Mouse (Mus musculus) kidney, embryonic 15.5 days (tissue): Measurements from ENCODE around the gene Med6. TPM values are rescaled to one million over a fixed set of nuclear protein-coding genes. Genes with fewer than 3 reads are reported as not detected.
"Not testable (repeated sequence)": the region's sequence is repeated elsewhere in the genome, so short reads cannot be mapped to it uniquely, and the experiment has no call there.

Experiments used
- ATAC-seq: fragments of 200-750 bp; cut with Nextera tagmentation; replicated peaks from 2 replicates; pipeline ENCODE4 v1.8.0; 2017; ENCODE audit warnings: moderate TSS enrichment; ENCODE audit not compliant: low FRiP score
- H3K27ac ChIP-seq: fragments of 300-500 bp; sonication (generic); 2 replicates; pipeline ENCODE4 v1.5.1; 2015; ENCODE audit warnings: mild to moderate bottlenecking, inconsistent platforms
- H3K27me3 ChIP-seq: fragments of 300-500 bp; sonication (generic); 2 replicates; pipeline ENCODE4 v1.6.1; 2015; ENCODE audit warnings: inconsistent platforms
- H3K36me3 ChIP-seq: fragments of 300-500 bp; sonication (generic); 2 replicates; pipeline ENCODE4 v1.6.1; 2015; ENCODE audit warnings: inconsistent platforms
- H3K4me1 ChIP-seq: fragments of 300-500 bp; sonication (generic); 2 replicates; pipeline ENCODE4 v1.6.1; 2015; ENCODE audit warnings: inconsistent platforms
- H3K4me2 ChIP-seq: fragments of 300-500 bp; sonication (generic); 2 replicates; pipeline ENCODE4 v1.6.1; 2015; ENCODE audit warnings: moderate library complexity, mild to moderate bottlenecking, inconsistent platforms
- H3K4me3 ChIP-seq: fragments of 300-500 bp; sonication (generic); replicated peaks from 2 replicates; pipeline ENCODE4 v1.5.1; 2015; ENCODE audit warnings: mild to moderate bottlenecking, inconsistent platforms
- H3K9ac ChIP-seq: fragments of 300-500 bp; sonication (generic); 2 replicates; pipeline ENCODE4 v1.6.1; 2015; ENCODE audit warnings: mild to moderate bottlenecking, inconsistent platforms
- H3K9me3 ChIP-seq: fragments of 300-500 bp; sonication (generic); replicated peaks from 2 replicates; pipeline ENCODE4 v1.6.1; 2016; ENCODE audit warnings: inconsistent platforms
- WGBS: fragments of 180-500 bp; shearing (Covaris S2); methylation state at CpG from one replicate; pipeline ENCODE4 v1.1.7; 2015; ENCODE audit warnings: mixed read lengths; 5-methylcytosine and 5-hydroxymethylcytosine counted together
- polyA plus RNA-seq: library from polyadenylated mRNA; unstranded; fragments of >200 nt; fragmentation: Nextera tagmentation; extraction: Ambion mirVana; gene quantifications from 2 replicates; pipeline ENCODE4 v1.2.1, GENCODE M21; 2015

Med6 gene
- polyA plus RNA-seq, 1 experiment from 2014 or later = 61.9 TPM

DNA sequence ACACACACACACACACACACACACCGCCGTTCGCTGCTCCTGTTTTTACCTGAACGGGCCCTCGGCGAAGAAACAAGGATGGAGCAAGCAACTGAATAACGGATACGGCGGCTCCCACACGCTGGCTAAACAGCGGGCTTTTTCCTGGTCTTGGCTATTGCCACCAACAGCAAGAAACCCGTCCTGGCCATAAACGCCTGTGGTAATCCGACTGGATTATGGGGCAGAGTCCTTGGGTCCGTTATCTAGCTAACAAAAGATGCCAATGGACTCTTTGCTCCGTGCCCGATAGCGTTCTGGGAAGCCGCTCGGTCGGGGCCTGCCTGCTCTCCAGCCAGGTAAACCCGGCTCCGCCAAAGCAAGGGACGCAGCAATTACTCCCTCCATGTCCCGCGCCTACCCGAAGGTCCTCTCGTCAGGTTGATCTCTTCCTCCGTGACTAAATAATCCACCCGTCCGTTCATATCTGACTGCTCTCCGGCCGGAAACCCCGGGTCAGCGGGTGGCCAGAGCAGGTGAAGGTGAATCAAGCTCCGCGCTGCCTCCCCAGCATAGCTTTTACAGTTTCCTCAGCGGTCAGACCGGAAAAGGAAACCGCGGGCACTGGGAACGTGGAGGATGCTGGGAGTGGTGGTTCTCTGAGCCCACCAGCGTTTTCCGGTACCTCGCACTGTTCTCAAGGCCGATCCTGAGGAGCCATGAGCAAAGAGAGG lies 62.3 kb downstream of the Med6 start, which contains the start of the genes Gm20498 and Synj2bp:
Gene Gm20498 (minus strand): TSS at position 590 of the 713 bp plus-strand sequence.
Gene Synj2bp (minus strand): TSS at position 596 of the 713 bp plus-strand sequence.
- peak; percentile 97 for ATAC-seq
- Histone ChIP-seq H3K4me1 (peaks cover 15% of the 10 kb centered on the region; the same call in 1 of the 2 replicates), H3K9me3 (no peaks in the 10 kb centered on the region), H3K27ac (peak within 1 kb of the TSS; percentile 76), H3K4me2 (peak within 1 kb of the TSS; percentile 64), H3K36me3 (no peaks in the 10 kb centered on the region), H3K4me3 (peak within 1 kb of the TSS; percentile 69), H3K9ac (peak within 1 kb of the TSS; percentile 62), H3K27me3 (no peaks in the 10 kb centered on the region)
- WGBS = under 1% methylated on average over 46 of the region's 46 CpGs

DNA sequence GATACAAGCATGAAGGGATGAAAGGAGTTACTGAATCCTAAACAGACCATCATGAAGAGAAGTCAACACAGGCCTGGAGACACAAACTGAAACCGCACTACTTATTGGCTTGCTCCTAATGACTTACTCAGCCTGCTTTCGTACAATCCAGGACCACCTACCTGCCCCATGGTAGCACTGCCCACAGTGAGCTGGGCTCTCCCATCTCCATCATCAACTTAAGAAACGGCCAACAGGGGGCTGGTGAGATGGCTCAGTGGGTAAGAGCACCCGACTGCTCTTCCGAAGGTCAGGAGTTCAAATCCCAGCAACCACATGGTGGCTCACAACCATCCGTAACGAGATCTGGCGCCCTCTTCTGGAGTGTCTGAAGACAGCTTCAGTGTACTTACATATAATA lies 64.2 kb downstream of the Med6 start:
- not testable (repeated sequence) for H3K9ac ChIP-seq, H3K4me2 ChIP-seq, H3K4me3 ChIP-seq, H3K9me3 ChIP-seq, ATAC-seq, H3K27me3 ChIP-seq, H3K27ac ChIP-seq, H3K36me3 ChIP-seq
- 85% methylated on average over 7 of the region's 8 CpGs for WGBS
- peaks cover 15% of the 10 kb centered on the region; the same call in 1 of the 2 replicates for H3K4me1 ChIP-seq

Other genes starting within 250 kb of the Med6 start
- gene Gm4787, start 215.5 kb downstream of the Med6 start, polyA plus RNA-seq = 0.13 and 0.21 TPM in 2 replicates
- 0.45 and 0.54 TPM in 2 replicates for gene Adam4, start 173.1 kb downstream of the Med6 start, polyA plus RNA-seq
- 129 and 143 TPM in 2 replicates for gene Cox16, start 109.9 kb downstream of the Med6 start, polyA plus RNA-seq
- gene Gm20498, start 62.1 kb downstream of the Med6 start, polyA plus RNA-seq = 28.8 TPM in 2 replicates
- gene Synj2bp, start 62.1 kb downstream of the Med6 start, polyA plus RNA-seq = 39.8 and 41.6 TPM in 2 replicates
- gene Adam21, start 26.5 kb downstream of the Med6 start, polyA plus RNA-seq = 0.34 and 0.37 TPM in 2 replicates
- gene Ttc9, start 36.2 kb upstream of the Med6 start, polyA plus RNA-seq = 1.2 and 1.4 TPM in 2 replicates
- 1.3 and 1.5 TPM in 2 replicates for gene Map3k9, start 186.2 kb upstream of the Med6 start, polyA plus RNA-seq